Mouse (Mus musculus): Measurements from ENCODE around the gene Efhb. TPM values are rescaled to one million over a fixed set of nuclear protein-coding genes. Genes with fewer than 3 reads are reported as not detected.

The Efhb gene
- polyA plus RNA-seq (2014; fragmentation: Illumina TruSeq; extraction: RNeasy Lipid Tissue Mini Kit (QIAGEN cat#74804); ENCODE audit: low read depth, low replicate concordance), result not detected

GRCm38 (mm10) chr17:53462603-53463495 lies at the start of gene Efhb:
TSS of gene Efhb (minus strand) at chr17:53463321.

GRCm38 (mm10) chr17:53478858-53479603 lies 15.9 kb upstream of the Efhb start, which contains the start of gene Rab5a:
TSS of gene Rab5a (plus strand) at chr17:53479234.

Other genes starting within 250 kb of the Efhb start
- gene Rab5a, start 15.9 kb upstream of the Efhb start, polyA plus RNA-seq (2014; fragmentation: Illumina TruSeq; extraction: RNeasy Lipid Tissue Mini Kit (QIAGEN cat#74804); ENCODE audit: low read depth, low replicate concordance), result 137 TPM
- not detected for gene Pp2d1, start 76.1 kb upstream of the Efhb start, polyA plus RNA-seq (2014; fragmentation: Illumina TruSeq; extraction: RNeasy Lipid Tissue Mini Kit (QIAGEN cat#74804); ENCODE audit: low read depth, low replicate concordance)
- gene Kat2b, start 103.5 kb upstream of the Efhb start, polyA plus RNA-seq (2014; fragmentation: Illumina TruSeq; extraction: RNeasy Lipid Tissue Mini Kit (QIAGEN cat#74804); ENCODE audit: low read depth, low replicate concordance), result 132 TPM
- gene Sgo1, start 226.0 kb upstream of the Efhb start, polyA plus RNA-seq (2014; fragmentation: Illumina TruSeq; extraction: RNeasy Lipid Tissue Mini Kit (QIAGEN cat#74804); ENCODE audit: low read depth, low replicate concordance), result 0.11 TPM

Measured in liver, adult 10 weeks (tissue).